Mouse (Mus musculus) embryonic fibroblast, embryonic 13.5 days (primary cell): ENCODE measurements around the gene Amotl2.

Experiments
- CTCF ChIP-seq: IDR thresholded peaks from 2 replicates; pipeline ENCODE4 v1.5.1; 2011; ENCODE audit warnings: mild to moderate bottlenecking, control low read depth, low read length, moderate library complexity, borderline replicate concordance; ENCODE audit not compliant: insufficient read depth
- POLR2A ChIP-seq: IDR thresholded peaks from 2 replicates; pipeline ENCODE4 v1.6.1; 2011; ENCODE audit warnings: low read depth, mild to moderate bottlenecking, control low read depth, low read length, moderate library complexity

DNA sequence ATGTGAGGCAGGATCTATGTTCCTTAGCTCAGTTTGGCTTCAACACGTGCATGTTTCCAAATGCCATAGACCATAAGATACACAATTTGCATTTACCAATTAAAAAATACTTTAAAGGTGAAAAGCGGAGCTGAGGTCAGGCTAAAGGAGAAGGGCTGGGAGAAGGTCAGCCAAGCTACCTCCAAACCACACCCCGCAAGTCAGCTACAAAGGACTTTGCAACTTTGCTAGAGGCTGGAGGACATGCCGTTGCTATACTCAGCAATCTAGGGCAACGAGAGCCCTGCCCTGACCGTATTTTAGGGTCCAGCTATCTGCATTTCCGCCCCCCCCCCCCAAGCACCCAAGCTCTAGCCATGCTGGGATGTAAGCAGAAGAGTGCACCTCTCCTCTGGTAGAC lies 45.1 kb downstream of the Amotl2 start:
- no peak for TF ChIP-seq POLR2A
- TF ChIP-seq CTCF, result no peak
